Mouse (Mus musculus) intestine, embryonic 14.5 days (tissue): ENCODE data around the gene Tomm7. TPM values are rescaled to one million over a fixed set of nuclear protein-coding genes. Genes with fewer than 3 reads are reported as not detected.

Experiments
- ATAC-seq: fragments of 200-750 bp; cut with Nextera tagmentation; replicated peaks from 2 replicates; pipeline ENCODE4 v1.8.0; 2017; ENCODE audit warnings: low read depth, moderate number of reproducible peaks, moderate TSS enrichment, moderate library complexity; ENCODE audit not compliant: low FRiP score, low TSS enrichment
- DNase-seq: peaks from one replicate; pipeline ENCODE4 v3.0.0-alpha.2; 2018; ENCODE audit warnings: low spot score
- H3K27ac ChIP-seq: fragments of 300-500 bp; sonication (generic); 2 replicates; pipeline ENCODE4 v1.5.1; 2014; ENCODE audit warnings: low read depth, mild to moderate bottlenecking, control low read depth
- H3K27me3 ChIP-seq: fragments of 300-500 bp; sonication (generic); replicated peaks from 2 replicates; pipeline ENCODE4 v1.6.1; 2014; ENCODE audit warnings: low read length, control low read depth; ENCODE audit not compliant: control insufficient read depth, insufficient read depth
- H3K36me3 ChIP-seq: fragments of 300-500 bp; sonication (generic); 2 replicates; pipeline ENCODE4 v1.6.1; 2014; ENCODE audit warnings: low read length, control low read depth; ENCODE audit not compliant: control insufficient read depth, insufficient read depth
- H3K4me1 ChIP-seq: fragments of 300-500 bp; sonication (generic); replicated peaks from 2 replicates; pipeline ENCODE4 v1.6.1; 2014; ENCODE audit warnings: low read length, control low read depth, mixed read lengths; ENCODE audit not compliant: control insufficient read depth, insufficient read depth
- H3K4me2 ChIP-seq: fragments of 300-500 bp; sonication (generic); 2 replicates; pipeline ENCODE4 v1.6.1; 2014; ENCODE audit warnings: low read length
- H3K4me3 ChIP-seq: fragments of 300-500 bp; sonication (generic); 2 replicates; pipeline ENCODE4 v1.5.1; 2014; ENCODE audit warnings: low read depth, low read length, control low read depth, mixed read lengths
- H3K9ac ChIP-seq: fragments of 300-500 bp; sonication (generic); 2 replicates; pipeline ENCODE4 v1.6.1; 2014; ENCODE audit warnings: mild to moderate bottlenecking, low read length
- H3K9me3 ChIP-seq: fragments of 300-500 bp; sonication (generic); 2 replicates; pipeline ENCODE4 v1.6.1; 2016; ENCODE audit warnings: low read length, control low read depth; ENCODE audit not compliant: control insufficient read depth
- WGBS: fragments of 180-500 bp; shearing (Covaris S2); extraction: QIAGEN DNeasy Blood & Tissue Kit; methylation state at CpG from one replicate; pipeline ENCODE4 v1.1.7; 2014; 5-methylcytosine and 5-hydroxymethylcytosine counted together
- polyA plus RNA-seq: library from polyadenylated mRNA; unstranded; fragments of >200 nt; fragmentation: Nextera tagmentation; extraction: Ambion mirVana; gene quantifications from 2 replicates; pipeline ENCODE4 v1.2.1, GENCODE M21; 2014

Tomm7 gene
- polyA plus RNA-seq, 1 experiment from 2014 or later: 152 TPM

DNA sequence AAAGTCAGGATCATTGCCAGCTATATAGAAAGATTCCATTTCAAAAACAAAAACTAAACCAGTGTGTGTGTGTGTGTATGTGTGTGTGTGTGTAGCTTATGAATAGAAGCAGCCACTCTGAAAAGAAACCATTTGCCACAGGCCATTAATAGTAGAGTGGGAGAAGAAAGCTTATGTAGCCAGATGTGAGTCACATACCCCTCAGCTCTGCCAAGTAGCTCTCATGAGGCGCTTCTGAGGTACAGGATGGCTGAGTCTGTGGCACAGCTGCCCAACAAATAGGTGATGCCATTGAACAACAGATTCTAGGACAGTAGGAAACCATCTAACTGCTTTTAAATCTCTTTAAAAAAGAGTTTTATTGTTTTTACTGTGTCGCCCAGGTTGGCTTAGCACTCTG lies 51.2 kb downstream of the Tomm7 start:
- ATAC-seq (no peak), DNase-seq (no peak)
- Histone ChIP-seq H3K27ac (no peak overlapping the region), H3K9me3 (no peaks in the 10 kb centered on the region), H3K4me1 (peaks cover 6% of the 10 kb centered on the region), H3K4me2 (no peak overlapping the region), H3K27me3 (no peaks in the 10 kb centered on the region), H3K9ac (no peak overlapping the region), H3K4me3 (no peak overlapping the region), H3K36me3 (peaks cover 42% of the 10 kb centered on the region)
- 94% methylated on average over 2 of the region's 2 CpGs for WGBS

DNA sequence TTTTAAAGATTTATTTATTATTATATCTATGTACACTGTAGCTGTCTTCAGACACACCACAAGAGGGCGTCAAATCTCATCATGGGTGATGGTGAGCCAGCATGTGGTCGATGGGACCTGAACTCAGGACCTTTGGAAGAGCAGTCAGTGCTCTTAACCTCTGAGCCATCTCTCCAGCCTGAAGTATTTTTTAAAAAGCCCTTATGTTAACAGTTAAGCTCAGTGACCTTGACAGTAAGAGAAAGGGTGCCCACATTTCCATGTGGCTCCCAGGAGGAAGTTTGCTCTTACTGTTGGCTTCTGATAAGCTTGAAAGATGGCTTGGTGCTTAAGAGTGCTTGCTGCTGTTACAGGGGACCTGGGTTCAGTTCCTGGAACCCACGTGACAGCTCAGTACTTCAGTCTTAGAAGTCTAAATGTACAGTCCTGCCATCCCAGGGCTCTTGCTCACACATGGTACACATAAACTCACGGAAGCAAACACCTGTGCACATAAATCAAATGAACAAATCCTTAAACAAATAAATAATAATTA lies 54.8 kb downstream of the Tomm7 start:
- Histone ChIP-seq H3K4me1 (peaks cover 6% of the 10 kb centered on the region), H3K27ac (no peak overlapping the region), H3K9ac (no peak overlapping the region), H3K9me3 (no peaks in the 10 kb centered on the region), H3K27me3 (no peaks in the 10 kb centered on the region), H3K36me3 (peaks cover 22% of the 10 kb centered on the region), H3K4me2 (no peak overlapping the region), H3K4me3 (no peak overlapping the region)
- WGBS: 76% methylated on average over 4 of the region's 4 CpGs
- ATAC-seq (no peak), DNase-seq (no peak)

Other genes with a start within 250 kb of the Tomm7 start
- 47.1 and 54.5 TPM in 2 replicates for gene Srpk2, start 159.5 kb downstream of the Tomm7 start, polyA plus RNA-seq
- gene Pus7, start 60.5 kb downstream of the Tomm7 start, polyA plus RNA-seq: 36.3 and 44.2 TPM in 2 replicates
- 29.6 and 31.1 TPM in 2 replicates for gene Rint1, start 56.5 kb downstream of the Tomm7 start, polyA plus RNA-seq
- 21.7 and 23.0 TPM in 2 replicates for gene Fam126a, start 186.5 kb upstream of the Tomm7 start, polyA plus RNA-seq